Mouse (Mus musculus) Muller cell, postnatal 12 days (primary cell): Measurements from ENCODE around the gene Plxnc1.

Experiments
- DNase-seq: peaks from one replicate; pipeline ENCODE4 v3.0.0-alpha.2; 2015; ENCODE audit errors: inconsistent ontology term

The Plxnc1 gene

DNA sequence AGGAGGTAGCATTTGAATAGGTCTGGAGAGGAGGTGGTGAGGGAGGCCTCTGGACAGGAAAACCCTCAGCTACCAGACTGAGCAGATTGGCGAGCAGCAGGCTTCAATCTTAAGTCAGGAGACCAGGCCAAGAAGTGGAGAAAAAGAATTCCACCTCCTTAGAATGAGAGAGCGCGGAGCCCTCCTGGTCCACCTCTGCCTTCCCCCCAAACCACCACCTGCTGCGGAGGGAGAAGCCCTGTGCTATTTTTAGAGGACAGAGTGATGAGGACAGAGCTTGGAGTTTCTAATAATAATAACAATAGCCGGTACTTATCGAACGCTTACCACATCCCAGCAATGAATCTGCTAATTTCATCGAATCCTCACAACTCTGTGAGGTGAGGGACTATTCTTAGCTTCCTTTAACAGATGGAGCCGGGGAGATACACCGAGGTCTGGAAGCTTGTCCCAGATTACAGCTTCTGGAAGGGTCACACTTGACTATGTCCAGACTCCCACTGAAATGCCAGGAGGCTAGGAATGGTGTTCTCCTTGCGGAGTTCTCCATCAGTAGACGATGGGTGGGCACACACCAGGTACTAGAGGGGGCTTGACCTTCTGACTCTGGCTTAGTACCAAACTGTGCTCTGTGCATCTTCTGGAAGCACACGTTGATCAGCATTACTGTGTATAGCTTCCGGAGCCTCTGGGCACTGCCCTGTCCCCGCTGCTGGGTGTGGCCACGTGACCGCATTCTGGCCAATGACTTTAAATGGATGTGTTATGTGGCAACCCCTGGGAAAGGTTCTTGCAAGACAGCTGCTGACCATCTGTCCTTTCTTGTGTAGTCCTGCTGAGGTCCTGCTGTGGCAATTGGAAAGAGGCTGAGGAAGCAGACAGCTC, 125.6 kb downstream of the Plxnc1 start:
- DNase-seq = no peak

DNA sequence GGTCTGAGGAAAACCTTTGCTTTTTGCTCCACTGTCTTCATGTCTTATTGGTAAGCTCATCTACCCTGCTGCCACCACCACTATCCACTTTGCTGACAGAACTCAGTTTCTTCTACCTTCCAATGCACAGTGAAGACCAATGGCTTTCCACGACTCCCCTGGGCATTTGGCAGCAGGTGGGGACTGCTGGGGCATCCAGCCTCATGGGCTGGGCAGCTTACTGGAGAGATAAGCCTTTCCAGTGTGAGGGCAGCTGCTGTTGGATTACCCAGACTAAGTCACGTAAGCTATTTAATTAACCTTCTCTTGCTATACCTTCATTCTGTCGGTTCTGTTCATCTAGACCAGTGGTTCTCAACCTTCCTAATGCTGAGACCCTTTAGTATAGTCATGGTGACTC, 126.5 kb downstream of the Plxnc1 start:
- DNase-seq = no peak

DNA sequence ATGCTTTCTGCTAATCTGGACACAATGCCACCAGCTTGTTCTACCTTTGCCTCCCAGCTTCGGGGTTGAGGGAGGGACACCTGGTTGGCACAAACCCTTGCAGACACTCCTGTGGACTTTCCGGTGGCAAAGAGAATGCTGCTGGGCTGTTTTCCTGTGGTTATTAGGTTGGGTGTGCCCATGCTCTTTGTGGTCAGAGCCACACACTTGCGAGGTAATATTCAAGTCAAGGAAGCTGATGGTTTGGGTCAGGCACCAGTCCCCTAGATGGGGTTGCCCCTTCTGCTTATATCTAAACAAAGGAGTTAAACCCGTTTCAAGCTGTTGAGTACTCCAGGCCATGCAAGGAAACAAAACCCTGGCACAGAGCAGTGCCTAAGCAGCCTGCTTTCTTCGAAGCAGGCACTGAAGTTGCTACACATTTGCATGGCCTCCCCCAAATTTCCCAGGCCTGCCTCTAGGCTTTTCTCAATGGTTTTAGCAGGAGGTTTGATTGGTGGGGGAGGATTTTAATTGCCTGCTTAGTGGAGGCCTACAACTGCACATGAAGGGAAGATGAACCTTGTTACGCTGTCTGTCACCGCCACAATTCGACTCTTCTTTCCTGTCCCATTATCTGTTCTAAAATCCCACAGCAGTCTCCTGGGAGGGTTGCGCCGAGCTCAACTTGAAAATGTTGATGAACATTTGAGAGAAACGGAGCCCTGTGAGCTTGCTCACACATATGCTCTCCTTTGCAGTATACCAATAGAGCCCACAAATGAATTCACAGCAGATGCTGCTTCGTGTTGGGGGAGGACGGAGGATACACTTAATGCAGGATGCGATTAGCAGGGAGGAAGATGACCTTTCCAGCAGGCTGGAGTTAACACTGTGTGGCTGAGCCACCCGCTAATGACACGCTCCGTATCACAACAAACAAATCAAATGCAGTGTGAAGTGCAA, 132.5 kb downstream of the Plxnc1 start:
- DNase-seq = no peak

DNA sequence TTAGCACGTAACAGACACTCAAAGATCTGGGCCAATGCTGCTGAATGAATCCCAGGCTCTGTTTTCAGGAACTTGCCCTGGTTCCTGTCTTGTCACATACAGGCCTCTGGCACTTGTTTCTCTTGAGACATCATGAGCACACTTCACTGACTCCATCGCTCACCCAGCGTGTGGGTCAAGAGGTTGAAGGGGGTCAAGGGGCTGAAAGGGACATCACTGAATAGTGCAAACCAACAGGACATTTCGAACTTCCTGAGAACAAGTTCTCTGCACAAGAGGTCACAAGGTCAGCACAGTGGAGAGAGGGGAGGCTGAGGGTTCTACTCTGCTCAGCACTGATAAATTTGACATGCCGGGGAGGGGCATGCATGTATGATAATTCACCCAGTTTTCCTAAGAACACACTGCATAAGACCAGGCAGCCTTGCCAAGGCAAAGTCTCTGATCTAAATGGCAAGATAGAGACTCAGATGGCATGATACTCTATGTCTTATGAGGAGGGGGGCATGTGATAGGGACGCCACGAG, 134.6 kb downstream of the Plxnc1 start:
- no peak for DNase-seq

DNA sequence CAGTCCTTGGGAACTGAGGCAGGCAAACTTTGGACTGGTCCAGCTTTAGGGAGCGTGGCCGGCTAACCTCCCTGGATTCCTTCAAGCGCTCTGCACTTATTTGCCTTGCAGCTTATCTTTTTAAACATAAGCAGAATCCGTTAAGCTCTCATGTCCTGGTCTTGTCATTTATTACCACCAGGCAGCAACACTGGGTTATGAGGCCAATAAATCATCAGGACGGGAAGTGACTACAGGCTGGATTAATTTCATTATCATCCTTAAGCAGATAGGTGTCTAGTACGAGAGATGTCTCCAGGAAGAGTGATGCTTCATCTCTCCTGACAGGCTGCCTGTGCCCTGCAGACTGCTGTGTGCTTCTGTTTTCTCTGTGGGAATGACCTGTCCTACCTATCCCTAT, 136.4 kb downstream of the Plxnc1 start:
- DNase-seq = no peak

DNA sequence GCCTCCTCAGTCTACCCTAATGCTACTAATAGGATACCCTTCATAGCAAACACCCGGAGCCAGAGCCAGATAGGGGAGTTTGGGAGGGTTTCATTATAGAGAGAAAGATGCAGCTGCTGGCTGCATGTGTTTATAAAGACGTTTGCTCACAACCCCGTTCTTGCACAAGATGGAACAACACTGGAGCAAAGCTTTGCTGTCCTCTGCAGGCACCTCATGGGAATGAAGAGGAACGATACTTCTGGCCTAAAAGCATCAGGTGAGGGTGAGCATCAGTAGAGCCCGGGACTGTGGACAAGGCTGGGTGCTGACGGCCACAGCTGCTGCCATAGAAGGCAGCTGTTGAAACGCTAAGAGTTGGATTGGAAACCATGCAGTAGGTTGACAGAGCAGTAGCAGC, 137.3 kb downstream of the Plxnc1 start:
- no peak for DNase-seq

DNA sequence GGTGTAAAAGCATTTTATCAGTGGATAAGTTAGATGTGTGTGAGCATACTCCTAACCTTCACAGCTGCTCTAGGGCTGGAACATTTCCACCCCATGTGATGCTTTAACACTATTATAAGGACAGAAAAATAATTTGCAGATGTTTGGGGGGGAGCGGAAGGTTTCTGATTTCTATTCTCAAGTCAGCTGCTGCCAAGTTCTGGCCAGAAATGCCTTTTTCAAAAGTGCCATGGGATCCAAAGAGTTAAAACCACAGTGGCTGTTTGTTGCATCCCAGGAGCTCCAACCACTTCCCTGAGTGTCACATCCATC, 139.8 kb downstream of the Plxnc1 start:
- DNase-seq = no peak

DNA sequence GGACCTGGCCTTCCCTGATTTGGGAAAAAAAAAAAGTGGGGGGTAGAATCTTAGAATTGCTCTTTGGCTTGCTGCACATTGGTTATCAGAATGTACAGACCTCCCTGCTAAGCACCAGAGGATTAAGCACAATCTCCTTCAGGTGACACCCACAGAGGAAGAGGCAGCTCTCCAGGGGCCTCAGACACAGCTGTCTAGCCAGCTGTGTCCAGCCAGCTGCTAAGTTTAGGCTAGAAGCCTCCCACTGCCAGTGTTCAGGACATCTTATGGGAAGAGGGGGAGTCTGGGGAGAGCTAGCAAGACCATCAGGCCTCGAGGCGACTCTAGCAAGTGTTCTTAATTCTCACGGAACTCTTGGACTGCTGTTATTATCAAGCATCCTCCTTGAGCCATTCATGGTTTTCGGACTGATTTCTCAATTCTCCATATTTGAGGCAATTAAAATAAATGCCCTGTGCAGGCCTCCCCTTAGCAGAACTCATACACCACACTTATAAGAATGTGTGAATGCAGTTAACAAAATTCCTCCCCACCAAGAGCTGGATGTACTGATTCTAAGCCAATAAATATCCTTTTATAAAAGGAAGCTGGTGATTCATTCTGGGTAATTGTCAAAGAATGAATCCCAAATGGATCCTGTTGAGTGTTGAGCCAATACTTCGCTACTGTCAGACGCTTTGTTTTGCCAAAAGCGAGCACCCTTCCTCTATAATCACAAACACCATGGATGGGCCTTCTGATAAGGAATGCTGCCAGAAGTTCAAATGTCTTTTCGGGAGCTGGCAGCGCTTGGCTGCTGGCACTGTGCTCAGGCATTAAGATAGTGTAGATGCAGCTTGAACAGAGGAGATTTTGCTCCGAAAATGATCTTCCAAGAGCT, 140.4 kb downstream of the Plxnc1 start:
- peak; percentile 69 for DNase-seq

DNA sequence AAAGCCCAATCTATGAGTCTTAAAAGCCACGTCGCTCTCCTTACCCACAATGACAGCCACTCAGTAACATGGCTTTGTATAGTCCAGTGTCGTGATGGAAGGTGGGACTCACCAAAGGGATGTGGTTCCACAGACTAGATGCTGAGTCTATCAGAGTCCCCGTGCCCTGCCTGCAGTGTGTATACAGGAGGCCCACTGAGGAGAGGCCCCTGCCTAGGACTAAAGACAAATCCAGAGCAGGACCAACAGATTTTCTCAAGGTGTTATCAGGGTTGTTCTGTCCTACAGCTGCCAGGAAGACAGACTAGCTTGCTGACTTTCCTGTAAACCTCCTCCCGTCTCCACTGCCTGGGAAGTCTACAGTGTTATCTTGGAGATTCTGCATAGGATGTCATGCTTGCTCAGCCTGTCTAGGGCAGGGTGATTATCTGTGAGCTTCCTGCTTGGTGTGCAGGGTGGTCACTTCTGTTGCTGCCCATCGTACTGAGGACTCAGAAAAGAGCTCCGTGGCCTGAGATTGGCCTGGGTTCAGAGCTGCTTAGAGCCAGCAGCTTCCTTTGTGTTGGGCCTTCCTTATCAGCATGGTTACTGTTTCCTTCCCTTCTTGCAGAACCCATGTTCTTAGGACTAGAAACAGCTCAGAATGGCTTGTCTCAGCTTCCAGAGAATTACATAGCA, 143.8 kb downstream of the Plxnc1 start:
- DNase-seq = no peak

DNA sequence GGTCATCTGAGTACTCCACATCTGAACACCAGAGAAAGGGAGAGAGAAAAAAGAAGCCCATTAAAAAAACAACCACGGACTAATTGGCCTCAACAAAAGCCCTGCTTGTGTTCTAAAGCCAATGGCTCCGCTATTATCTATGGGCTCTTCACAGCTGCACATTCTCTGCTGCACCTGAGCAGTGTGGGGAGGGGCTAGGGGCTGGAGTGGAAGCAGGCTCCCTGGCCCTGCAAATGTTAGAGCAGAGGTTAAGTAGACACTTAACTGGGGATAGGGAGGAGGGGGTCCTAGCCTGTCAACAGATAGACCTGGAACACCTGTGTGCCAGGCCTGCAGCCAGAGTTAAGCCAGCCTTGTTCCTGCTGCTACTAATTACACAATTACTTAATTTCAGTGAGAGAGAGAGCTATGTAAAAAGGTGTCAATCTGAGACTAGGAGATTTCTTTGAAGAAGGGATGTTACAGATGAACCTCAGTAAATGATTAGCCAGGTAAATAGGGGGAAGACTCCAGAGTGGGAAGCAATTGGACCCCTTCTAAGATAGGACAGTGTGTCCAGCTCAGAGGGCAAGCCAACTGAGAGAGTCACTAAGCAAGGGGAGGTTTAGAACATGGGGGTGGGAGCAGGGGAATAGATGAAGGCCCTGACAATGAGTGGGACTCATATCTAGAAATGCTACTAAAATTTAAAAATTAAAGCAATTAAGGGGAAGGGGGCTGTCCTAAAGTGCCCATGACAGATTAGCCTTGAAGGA, 145.0 kb downstream of the Plxnc1 start:
- no peak for DNase-seq

DNA sequence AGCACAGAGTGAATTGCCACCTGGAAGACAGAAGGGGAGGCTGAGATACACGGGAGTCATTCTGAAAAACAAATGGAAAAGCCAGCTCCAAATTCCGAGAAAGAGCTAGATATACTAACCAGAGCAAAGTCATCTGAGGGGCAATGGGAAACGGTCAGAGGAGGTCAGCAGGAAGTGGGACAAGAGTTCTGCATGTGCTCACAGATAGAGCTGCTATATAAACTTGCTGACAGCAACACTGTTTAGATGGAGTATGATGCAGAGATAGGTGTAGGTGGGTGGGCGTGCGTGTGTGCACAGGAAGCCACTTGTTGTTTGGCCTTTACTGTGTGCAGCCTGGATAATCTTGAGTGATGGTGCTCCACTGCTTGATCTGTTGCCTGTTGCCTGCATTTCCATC, 146.5 kb downstream of the Plxnc1 start:
- DNase-seq = no peak

DNA sequence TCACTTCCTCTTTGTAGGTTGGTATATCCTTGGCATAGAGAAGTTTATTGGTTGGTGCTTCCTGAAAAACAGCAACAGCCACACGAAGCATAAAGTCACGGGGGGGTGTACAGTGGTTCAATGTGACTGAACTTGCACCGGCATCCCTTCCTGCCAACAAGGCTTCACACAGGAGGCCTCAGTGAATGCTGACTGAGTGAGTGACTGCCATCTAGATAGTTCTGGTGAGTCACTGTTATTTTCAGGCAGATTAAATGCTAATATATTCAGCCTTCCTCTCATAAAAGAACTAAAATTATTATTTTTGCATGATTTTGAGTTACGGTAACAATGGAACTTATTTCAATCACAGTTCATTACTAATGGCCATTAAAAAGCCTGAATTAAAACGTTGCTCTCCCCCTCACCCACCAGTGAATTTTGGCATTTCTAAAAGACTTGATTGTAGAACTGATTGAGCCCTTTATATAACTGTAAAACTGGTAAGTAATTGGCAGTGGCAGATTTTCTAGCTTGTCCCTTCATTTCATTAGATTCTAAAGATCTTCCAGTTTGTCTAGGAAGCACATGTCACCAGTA, 149.9 kb downstream of the Plxnc1 start:
- no peak for DNase-seq

DNA sequence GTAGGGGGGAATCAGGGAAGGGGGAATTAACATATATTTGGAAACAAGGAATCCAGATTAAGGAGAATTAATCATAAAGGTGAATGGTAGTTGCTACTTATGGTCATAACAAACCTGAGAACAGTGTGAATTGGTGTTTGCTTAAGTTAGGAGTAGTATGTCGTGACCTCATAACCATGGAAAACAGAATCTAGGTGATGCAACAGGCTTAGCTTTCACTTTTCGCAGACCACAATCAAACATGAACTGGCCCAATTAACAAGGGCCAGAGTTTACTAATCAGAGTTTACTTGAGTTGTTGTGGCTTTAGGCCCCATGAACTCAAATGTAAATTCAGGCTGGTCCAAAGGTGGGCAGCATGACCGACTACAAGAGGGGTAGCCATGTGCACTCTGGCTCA, 150.7 kb downstream of the Plxnc1 start:
- no peak for DNase-seq

DNA sequence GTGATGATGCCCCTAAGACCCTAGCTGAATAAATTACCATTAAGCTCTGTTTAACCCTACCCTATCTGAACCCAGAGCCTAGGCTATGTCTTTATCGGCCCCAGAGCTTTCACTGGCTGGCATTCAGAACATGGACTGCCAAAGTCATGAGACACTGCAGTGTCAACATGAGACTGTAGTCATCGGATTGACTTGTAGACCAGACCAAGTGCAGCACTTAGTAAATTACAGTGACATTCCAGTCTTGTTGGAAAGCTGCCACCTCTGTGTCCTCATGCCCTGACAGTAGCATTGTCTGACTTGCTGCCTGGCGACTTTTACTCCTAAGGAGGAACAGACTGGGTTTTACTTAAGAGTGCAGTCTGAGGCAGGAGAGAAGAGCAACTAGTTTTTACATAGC, 155.4 kb downstream of the Plxnc1 start:
- DNase-seq = peak; percentile 71

DNA sequence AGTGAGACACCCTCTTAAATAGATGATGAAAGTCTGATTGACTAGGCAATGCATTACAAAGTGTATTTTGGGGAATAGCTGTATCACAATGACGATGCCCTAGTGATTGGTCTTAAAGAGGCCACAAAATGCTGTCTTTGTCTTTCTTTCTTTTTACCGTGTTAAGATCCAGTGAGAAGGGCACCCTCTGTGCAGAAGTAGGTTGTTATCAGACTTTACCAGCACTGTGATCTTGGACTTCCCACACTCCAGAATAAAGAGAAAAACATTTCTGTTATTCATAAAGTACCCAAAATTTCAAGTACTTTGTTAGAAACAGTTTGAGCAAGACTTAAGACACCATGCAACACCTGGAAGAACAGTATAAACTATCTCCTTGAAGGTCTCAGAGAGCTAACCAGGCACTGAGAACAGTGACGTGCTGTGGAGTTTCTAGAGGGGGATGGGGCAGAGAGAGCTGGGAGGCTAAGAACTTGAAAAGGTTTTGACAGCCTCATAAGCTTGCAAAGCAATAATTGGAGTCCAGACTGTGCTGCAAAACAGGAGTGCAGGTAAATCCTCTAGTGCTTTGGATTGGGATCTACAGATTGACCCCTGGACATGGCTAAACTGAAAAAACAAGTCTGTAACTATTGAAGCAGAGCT, 163.9 kb downstream of the Plxnc1 start:
- no peak for DNase-seq

DNA sequence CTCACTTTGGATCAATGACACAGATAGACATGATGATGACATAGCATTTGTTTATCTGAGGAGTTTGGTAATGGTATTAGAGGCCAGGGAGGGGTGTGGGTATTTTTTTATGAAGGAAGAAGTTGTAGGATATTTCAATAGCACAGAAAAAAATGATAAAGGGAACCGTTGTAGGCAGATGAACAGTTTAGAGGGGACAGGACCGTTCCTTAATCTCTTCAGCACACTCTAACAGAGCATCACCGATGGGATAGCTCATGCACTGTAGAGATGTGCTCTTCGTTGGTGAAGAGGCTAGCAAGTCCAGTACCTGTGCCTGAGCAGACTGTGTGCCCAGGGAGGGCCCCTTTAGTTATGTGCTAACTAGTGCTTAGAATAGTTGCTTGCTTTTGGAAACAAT, 165.3 kb downstream of the Plxnc1 start:
- no peak for DNase-seq

DNA sequence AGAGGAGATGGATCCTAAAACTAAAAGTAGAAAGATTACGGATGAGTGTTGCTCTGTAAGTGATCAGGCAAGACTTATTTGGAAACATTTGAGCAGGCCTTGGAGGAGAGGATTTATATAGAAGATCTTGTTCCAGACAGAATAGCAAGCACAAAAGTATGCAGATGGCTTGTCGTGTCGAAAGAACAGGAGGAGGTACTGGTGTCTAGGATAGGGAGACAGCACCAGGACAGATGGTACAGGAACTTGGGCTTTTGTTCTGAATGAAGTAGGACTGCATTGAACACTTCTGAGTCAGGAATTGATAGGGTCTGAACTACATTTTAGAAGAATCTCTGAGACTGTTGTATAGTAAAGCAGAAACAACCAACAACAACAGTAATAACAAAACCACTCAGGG, 167.1 kb downstream of the Plxnc1 start:
- DNase-seq = no peak

DNA sequence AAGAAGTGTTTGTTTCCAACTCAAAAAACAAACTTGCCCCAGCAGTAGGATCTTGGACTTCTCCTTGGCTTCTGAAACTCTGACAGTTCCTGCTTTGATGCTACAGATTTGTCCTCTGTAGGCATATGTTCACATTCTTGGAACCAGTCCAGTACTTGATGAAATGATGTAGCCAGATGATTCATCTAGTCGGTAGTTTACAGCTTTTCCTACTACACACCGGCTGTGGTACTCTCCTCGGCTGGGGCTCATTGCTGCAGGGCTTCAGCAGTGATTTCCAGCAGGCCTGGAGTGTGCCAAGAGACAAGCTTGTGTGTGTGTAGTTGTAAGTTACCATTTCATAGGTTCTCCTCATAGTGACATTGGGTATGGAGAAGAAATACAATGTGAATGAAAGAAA, 173.1 kb downstream of the Plxnc1 start:
- DNase-seq = peak; percentile 72

DNA sequence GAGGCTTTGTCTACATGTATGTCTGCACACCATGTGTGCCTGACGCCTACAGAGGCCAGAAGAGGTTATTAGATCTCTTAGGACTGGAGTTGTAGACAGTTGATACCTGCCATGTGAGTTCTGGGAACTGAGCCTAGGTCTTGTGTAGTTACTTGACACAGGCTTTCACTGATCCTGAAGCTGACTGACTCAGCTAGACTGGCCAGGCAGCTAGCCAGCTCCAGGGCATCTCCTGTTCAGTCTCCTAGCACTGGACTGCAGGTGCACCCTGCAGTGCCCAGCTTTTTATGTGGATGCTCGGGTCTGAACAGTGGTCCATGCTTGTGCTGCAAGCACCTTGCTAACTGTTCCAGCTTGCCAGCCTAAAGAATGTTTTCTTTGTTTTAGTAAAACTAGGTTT, 197.6 kb downstream of the Plxnc1 start:
- DNase-seq = no peak

DNA sequence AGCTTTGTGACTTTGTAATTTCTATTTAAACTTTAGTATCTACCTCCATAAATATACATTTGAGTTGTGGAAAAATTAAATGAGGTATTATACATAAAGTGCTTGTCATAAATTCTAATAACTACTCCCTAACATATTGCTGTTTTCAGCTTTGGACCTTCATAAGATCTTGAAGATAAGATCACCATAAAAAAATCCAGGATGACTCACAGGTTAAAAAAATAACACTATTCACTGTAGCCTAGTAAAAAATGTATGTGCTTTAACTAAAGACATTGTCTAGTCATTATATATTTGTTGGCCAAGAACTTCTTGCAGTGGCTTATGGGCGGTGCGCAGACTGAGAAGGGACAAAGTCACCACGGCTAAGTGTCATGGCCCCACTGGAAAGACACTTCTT, 203.2 kb downstream of the Plxnc1 start:
- DNase-seq = no peak
